Mouse (Mus musculus) heart, embryonic 15.5 days (tissue): ENCODE measurements around the gene Csk. TPM values are rescaled to one million over a fixed set of nuclear protein-coding genes. Genes with fewer than 3 reads are reported as not detected.
A peak's percentile ranks its signal among the peaks of the same experiment; 100 is the strongest.

ENCODE experiments used
- ATAC-seq: fragments of 200-750 bp; cut with Nextera tagmentation; replicated peaks from 2 replicates; pipeline ENCODE4 v1.8.0; 2017; ENCODE audit warnings: low read depth, moderate TSS enrichment; ENCODE audit not compliant: insufficient number of reproducible peaks, insufficient read depth, low FRiP score
- H3K27ac ChIP-seq: fragments of 300-500 bp; sonication (generic); 2 replicates; pipeline ENCODE4 v1.5.1; 2015; ENCODE audit warnings: mild to moderate bottlenecking, inconsistent platforms
- H3K27me3 ChIP-seq: fragments of 300-500 bp; sonication (generic); 2 replicates; pipeline ENCODE4 v1.6.1; 2015; ENCODE audit warnings: inconsistent platforms
- H3K36me3 ChIP-seq: fragments of 300-500 bp; sonication (generic); 2 replicates; pipeline ENCODE4 v1.6.1; 2015; ENCODE audit warnings: mild to moderate bottlenecking, inconsistent platforms
- H3K4me1 ChIP-seq: fragments of 300-500 bp; sonication (generic); replicated peaks from 2 replicates; pipeline ENCODE4 v1.6.1; 2015; ENCODE audit warnings: inconsistent platforms
- H3K4me2 ChIP-seq: fragments of 300-500 bp; sonication (generic); 2 replicates; pipeline ENCODE4 v1.6.1; 2015; ENCODE audit warnings: inconsistent platforms, mild to moderate bottlenecking, moderate library complexity
- H3K4me3 ChIP-seq: fragments of 300-500 bp; sonication (generic); 2 replicates; pipeline ENCODE4 v1.5.1; 2015; ENCODE audit warnings: mild to moderate bottlenecking, inconsistent platforms
- H3K9ac ChIP-seq: fragments of 300-500 bp; sonication (generic); 2 replicates; pipeline ENCODE4 v1.6.1; 2015; ENCODE audit warnings: mild to moderate bottlenecking, inconsistent platforms
- H3K9me3 ChIP-seq: fragments of 300-500 bp; sonication (generic); replicated peaks from 2 replicates; pipeline ENCODE4 v1.6.1; 2016; ENCODE audit warnings: inconsistent platforms
- WGBS: fragments of 180-500 bp; shearing (Covaris S2); methylation state at CpG from one replicate; pipeline ENCODE4 v1.1.7; 2015; ENCODE audit warnings: mixed read lengths; 5-methylcytosine and 5-hydroxymethylcytosine counted together
- polyA plus RNA-seq: library from polyadenylated mRNA; unstranded; fragments of >200 nt; fragmentation: Nextera tagmentation; extraction: Ambion mirVana; gene quantifications from 2 replicates; pipeline ENCODE4 v1.2.1, GENCODE M21; 2015

Gene Csk
- polyA plus RNA-seq, 1 experiment from 2014 or later, result 14.6 TPM

DNA sequence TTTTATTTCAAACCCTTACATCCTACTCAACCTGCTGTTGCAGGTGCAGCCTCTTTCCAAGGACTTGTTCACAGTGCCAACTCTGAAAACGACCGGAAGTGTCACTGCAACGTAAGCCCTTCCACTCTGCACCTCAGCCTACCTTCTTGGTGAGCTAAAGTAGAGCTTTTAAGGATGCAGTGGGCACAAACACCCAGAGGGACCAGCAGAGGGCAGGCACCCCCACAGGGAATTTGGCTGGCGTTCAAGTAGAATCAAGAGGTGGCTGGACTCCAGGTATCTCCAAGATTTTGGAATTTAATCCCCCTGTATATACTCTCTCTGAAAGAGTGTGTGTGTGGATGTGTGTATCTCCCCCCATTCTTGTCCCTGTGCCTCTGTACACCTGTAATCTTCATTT lies 4.4 kb upstream of the Csk start:
- Histone ChIP-seq H3K27ac (no peak overlapping the region), H3K9me3 (no peaks in the 10 kb centered on the region), H3K27me3 (peaks cover 7% of the 10 kb centered on the region; the same call in 1 of the 2 replicates), H3K4me2 (no peak overlapping the region), H3K9ac (no peak overlapping the region), H3K4me1 (peaks cover 7% of the 10 kb centered on the region), H3K36me3 (no peaks in the 10 kb centered on the region), H3K4me3 (no peak overlapping the region)
- 58% methylated on average over 4 of the region's 4 CpGs for WGBS
- ATAC-seq, result no peak

DNA sequence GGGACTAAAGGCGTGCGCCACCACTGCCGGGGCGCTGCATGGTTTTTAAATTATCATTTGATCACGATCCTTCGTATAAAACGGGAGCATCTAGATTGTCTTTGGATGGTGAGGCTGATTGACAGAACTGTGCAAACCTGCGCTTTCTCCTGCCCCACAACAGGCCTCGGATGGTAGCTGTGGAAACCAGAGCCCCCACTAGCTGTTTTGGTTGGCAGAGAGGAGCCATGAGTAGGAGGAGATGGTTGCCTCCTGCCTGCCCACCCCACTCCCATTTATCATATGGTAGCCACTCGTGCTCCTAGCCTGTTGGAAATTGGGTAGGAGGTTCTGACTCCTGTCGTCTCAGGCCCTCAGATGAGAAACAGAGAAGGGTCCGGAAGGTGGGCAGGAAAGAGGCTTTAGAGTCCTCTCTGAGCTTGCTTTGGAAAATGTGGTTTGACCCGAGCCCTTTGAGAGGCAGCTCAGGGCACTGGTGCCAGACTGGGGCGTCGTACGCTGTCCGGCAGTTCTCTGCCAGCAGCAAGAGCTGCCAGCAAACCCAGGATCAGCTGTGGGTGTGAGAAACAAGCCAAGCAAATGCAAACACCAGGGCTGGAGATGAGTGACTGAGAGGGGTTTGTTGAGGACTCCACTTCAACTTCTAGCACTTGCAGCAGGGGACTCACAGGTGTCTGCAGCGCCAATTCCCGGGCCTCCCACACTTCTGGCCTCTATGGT lies 3.4 kb upstream of the Csk start:
- H3K9me3 ChIP-seq, result no peaks in the 10 kb centered on the region
- H3K4me3 ChIP-seq, result no peak overlapping the region
- no peaks in the 10 kb centered on the region for H3K36me3 ChIP-seq
- peaks cover 7% of the 10 kb centered on the region for H3K4me1 ChIP-seq
- no peak overlapping the region for H3K4me2 ChIP-seq
- peaks cover 7% of the 10 kb centered on the region; the same call in 1 of the 2 replicates for H3K27me3 ChIP-seq
- no peak overlapping the region for H3K27ac ChIP-seq
- 77% methylated on average over 19 of the region's 19 CpGs for WGBS
- ATAC-seq, result no peak
- H3K9ac ChIP-seq, result no peak overlapping the region

DNA sequence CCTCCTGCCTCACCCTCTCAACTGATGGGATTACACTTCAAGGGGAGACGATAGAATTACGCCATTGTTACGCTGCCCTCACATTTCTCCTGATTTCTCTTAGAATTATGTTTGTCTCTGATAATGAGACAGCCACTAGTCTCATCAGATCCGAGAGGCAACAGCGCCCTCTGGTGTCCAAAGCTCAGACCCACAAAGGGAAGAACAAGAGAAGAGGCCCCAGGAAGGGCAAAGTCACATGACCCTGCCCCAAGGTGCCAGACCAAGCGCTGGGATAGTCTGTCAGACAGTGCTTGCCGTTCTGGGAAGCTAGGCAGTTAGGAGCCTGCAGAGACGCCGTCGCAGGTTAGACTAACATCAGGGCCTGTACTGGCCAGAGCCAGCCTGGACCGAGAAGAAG lies 2.3 kb upstream of the Csk start:
- H3K9ac ChIP-seq, result peak overlapping the region; percentile 30; the same call in 1 of the 2 replicates
- H3K4me1 ChIP-seq, result peaks cover 11% of the 10 kb centered on the region
- no peaks in the 10 kb centered on the region for H3K9me3 ChIP-seq
- no peaks in the 10 kb centered on the region for H3K36me3 ChIP-seq
- 3% methylated on average over 11 of the region's 11 CpGs for WGBS
- peak overlapping the region; percentile 20; the same call in 1 of the 2 replicates for H3K4me3 ChIP-seq
- H3K27me3 ChIP-seq, result peaks cover 7% of the 10 kb centered on the region; the same call in 1 of the 2 replicates
- ATAC-seq, result peak; percentile 74; the same call in 1 of the 2 replicates
- no peak overlapping the region for H3K27ac ChIP-seq
- peak overlapping the region; percentile 59 for H3K4me2 ChIP-seq

DNA sequence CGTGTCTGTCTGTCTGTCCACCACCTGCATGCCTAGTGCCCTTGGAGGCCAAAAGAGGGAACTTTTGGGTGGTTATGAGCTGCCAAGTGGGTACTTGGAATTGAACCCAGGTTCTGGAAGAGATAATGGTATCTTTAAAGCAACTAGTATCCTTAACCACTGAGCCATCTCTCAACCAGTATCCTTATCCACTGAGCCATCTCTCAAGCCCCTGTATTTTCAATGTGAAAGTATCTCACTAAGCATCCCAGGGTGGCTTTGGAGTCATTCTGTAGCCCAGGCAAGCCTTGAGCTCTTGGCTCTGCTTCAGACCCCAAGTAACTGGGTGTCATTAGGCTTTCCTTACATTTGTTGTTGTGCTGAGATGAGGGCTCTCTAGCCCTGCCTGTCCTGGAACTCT lies 1.5 kb upstream of the Csk start:
- no peaks in the 10 kb centered on the region for H3K36me3 ChIP-seq
- no peak for ATAC-seq
- H3K4me2 ChIP-seq, result no peak overlapping the region
- H3K9ac ChIP-seq, result no peak overlapping the region
- H3K4me3 ChIP-seq, result no peak overlapping the region
- peaks cover 7% of the 10 kb centered on the region; the same call in 1 of the 2 replicates for H3K27me3 ChIP-seq
- WGBS, result 95% methylated on average over 1 of the region's 1 CpGs
- no peak overlapping the region for H3K27ac ChIP-seq
- no peaks in the 10 kb centered on the region for H3K9me3 ChIP-seq
- H3K4me1 ChIP-seq, result peaks cover 12% of the 10 kb centered on the region

DNA sequence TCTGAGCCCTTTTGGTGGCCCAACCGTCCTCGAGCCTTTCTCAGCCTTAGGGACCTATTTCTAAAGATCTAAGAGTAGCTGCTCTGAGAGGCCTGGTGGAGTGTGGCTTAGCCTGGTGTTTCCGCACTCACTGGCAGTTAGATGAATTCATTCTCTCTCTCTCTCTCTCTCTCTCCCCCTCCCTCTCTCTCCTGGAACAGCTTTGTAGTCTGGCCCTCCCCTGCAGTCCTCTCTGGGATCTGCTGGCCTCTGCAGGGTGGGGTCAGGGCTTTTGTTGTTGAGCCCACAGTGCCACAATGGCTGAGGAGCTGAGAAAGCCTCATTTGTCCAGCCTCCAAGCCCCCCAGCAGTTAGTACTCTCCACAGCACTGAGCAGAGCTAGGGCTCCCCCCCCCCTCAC lies 576 bp downstream of the Csk start:
- no peaks in the 10 kb centered on the region for H3K9me3 ChIP-seq
- no peak for ATAC-seq
- H3K27ac ChIP-seq, result no peak overlapping the region
- WGBS, result 65% methylated on average over 3 of the region's 3 CpGs
- H3K4me3 ChIP-seq, result no peak overlapping the region
- H3K4me2 ChIP-seq, result no peak overlapping the region
- H3K4me1 ChIP-seq, result peaks cover 12% of the 10 kb centered on the region
- H3K36me3 ChIP-seq, result no peaks in the 10 kb centered on the region
- peaks cover 7% of the 10 kb centered on the region; the same call in 1 of the 2 replicates for H3K27me3 ChIP-seq
- H3K9ac ChIP-seq, result no peak overlapping the region

DNA sequence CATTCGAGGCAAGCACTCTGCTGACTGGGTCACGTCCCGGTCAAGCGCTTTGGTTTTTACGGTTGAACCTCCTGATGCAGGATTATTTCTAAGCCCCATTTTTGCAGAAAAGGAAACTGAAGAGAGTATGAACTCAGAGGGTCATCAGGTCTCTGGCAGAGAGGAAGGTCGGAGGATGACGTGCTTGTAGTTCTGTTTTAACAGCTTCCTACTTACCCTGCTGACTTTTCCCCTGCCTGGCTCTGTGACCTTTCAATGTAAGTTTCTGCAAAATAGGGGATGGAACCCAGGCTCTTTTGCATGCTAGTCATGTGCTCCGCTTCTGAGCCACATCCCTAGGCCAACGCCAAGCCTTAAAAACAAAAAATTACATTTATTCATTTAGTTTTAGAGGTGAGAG lies 1.1 kb downstream of the Csk start:
- no peak overlapping the region for H3K4me3 ChIP-seq
- peaks cover 12% of the 10 kb centered on the region for H3K4me1 ChIP-seq
- no peaks in the 10 kb centered on the region for H3K9me3 ChIP-seq
- ATAC-seq, result no peak
- H3K27me3 ChIP-seq, result peaks cover 7% of the 10 kb centered on the region; the same call in 1 of the 2 replicates
- no peak overlapping the region for H3K27ac ChIP-seq
- H3K36me3 ChIP-seq, result no peaks in the 10 kb centered on the region
- no peak overlapping the region for H3K9ac ChIP-seq
- 75% methylated on average over 9 of the region's 9 CpGs for WGBS
- no peak overlapping the region for H3K4me2 ChIP-seq

DNA sequence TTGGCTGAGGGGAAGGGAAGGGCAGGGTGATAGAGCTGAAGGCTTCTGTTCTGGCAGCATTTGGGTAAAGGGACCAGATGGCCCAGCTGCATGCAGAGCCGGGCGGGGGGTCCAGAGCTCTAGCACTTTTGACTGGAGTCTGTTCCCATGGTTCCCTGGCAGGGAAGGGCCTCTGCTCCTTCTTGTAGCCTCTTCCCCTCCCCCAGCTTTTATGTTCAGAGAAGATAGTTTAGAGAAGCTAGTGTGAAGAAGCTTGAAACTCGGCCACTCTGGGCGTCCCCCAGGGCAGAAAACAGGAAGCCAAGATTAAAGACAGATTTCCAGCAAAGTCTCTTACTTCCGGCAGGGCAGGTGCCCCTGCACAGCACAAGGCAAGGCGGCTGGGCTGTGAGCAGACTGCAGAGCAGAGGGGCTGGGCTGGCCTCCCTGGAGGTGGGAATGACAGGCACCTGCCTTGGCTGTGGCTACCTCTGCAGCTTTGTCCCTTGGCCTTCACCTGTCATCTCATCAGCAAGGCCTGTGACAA lies 2.6 kb downstream of the Csk start:
- Histone ChIP-seq H3K9ac (no peak overlapping the region), H3K27ac (peak overlapping the region; percentile 27; the same call in 1 of the 2 replicates)
- ATAC-seq, result no peak

DNA sequence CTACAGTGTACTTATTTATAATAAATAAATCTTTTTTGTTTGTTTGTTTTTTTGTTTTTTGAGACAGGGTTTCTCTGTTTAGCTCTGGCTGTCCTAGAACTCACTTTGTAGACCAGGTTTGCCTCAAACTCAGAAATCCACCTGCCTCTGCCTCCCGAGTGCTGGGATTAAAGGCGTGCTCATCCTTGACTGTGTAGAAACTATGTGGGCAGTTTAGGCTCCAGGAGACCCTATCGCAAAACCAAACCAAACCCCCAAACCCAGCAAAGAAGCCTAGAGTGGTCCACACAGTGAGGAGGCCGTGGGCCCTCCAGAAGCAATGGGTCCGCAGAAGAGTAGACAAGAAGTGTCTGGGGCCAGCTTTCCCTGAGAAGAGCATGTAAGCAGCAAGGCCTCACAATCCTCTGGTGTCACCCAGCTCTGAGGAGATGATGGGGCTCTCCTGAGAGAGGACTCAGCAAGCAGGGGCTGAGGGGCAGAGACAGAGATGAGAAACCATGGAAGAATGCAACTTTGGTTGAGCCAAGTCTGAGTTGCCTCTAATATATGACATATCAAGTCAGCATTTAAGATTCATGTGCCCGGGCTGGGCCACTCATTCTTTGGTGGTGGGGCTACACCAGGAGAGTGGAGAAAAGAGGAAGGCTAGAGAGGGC lies 3.2 kb downstream of the Csk start:
- WGBS, result 80% methylated on average over 6 of the region's 6 CpGs
- no peak overlapping the region for H3K9ac ChIP-seq
- peaks cover 7% of the 10 kb centered on the region; the same call in 1 of the 2 replicates for H3K27me3 ChIP-seq
- no peak overlapping the region for H3K4me2 ChIP-seq
- H3K27ac ChIP-seq, result peak overlapping the region; percentile 27; the same call in 1 of the 2 replicates
- H3K36me3 ChIP-seq, result no peaks in the 10 kb centered on the region
- ATAC-seq, result no peak
- H3K4me1 ChIP-seq, result peaks cover 11% of the 10 kb centered on the region; the same call in 1 of the 2 replicates
- H3K9me3 ChIP-seq, result no peaks in the 10 kb centered on the region
- no peak overlapping the region for H3K4me3 ChIP-seq

More for the DNA sequence above, 2.6 kb downstream of the Csk start:
- H3K27me3 ChIP-seq, result peaks cover 7% of the 10 kb centered on the region; the same call in 1 of the 2 replicates
- no peak overlapping the region for H3K4me3 ChIP-seq
- WGBS, result 32% methylated on average over 6 of the region's 6 CpGs
- no peak overlapping the region; the same call in 1 of the 2 replicates for H3K4me2 ChIP-seq
- no peaks in the 10 kb centered on the region for H3K9me3 ChIP-seq
- no peaks in the 10 kb centered on the region for H3K36me3 ChIP-seq
- peaks cover 10% of the 10 kb centered on the region for H3K4me1 ChIP-seq

DNA sequence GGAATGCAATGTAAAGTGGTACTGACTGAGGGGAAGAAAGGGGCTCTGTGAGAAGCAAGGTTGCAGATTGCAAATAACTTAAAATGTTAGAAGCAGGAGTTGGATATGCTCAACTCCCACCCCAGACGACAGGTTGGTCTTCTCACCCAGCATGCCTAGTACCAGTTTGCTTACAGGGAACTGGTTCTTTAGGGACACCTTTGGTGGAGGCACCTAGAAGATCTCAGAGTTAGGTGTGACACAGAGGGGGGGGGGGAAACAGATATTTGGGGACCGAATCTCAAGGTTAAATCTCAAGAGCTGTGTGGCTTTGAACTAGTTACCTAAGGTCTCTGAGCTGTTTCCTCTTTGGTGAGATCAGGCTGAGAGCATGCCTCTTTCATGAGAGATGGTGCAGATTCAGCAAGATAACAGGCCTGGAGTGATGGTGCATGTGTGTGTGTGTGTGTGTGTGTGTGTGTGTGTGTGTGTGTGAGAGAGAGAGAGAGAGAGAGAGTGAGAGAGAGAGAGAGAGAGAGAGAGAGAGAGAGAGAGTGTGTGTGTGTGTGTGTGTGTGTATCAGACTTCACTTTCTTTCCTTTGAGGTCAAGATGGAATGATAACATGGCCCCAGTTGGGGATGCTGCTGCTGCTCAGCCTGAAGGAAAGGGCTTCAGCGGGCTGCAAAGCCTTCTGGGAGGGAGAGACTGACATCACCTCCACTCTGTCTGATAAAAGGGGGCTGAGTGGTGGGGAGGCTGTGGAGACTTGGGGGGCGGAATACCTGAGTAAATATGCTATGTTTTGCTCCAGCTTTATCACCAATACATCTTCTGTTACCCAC lies 5.9 kb downstream of the Csk start:
- no peak for ATAC-seq
- Histone ChIP-seq H3K4me3 (no peak overlapping the region), H3K4me1 (peaks cover 30% of the 10 kb centered on the region), H3K36me3 (no peaks in the 10 kb centered on the region), H3K9ac (no peak overlapping the region), H3K4me2 (no peak overlapping the region), H3K27ac (peak overlapping the region; percentile 24; the same call in 1 of the 2 replicates), H3K9me3 (no peaks in the 10 kb centered on the region), H3K27me3 (no peaks in the 10 kb centered on the region)
- 58% methylated on average over 4 of the region's 4 CpGs for whole genome bisulfite sequencing

DNA sequence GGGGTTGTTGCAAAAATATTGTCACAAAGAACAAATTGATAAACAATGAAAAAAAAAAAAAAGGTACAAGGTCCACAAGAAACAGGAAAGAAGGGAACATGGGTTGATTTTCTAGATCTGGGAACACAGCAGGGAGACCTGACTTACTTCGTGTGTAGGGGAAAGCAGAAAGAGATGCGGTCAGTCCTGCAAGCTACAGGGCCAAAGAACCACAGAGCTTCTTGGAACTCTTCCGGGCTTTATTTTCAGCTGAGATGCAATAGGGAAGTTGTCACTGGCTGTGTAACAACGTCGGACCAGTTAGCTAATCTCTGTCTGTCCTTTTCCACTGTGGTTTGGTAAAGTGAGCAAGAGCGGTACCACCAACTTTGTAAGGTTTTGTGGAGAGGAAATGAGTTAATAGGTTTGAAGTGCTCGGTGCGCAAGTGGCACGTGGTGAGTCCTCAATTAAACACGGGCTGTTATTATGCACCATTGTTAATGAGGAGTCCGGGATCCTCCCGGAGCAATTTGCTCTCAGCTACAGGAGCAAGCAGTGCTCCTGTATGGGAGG lies 6.8 kb downstream of the Csk start:
- WGBS, result 71% methylated on average over 12 of the region's 12 CpGs
- H3K27me3 ChIP-seq, result no peaks in the 10 kb centered on the region

More for the DNA sequence above, 6.8 kb downstream of the Csk start:
- Histone ChIP-seq H3K4me1 (peaks cover 36% of the 10 kb centered on the region), H3K9ac (no peak overlapping the region), H3K27ac (peak overlapping the region; percentile 24; the same call in 1 of the 2 replicates), H3K9me3 (no peaks in the 10 kb centered on the region), H3K4me2 (no peak overlapping the region), H3K4me3 (no peak overlapping the region), H3K36me3 (no peaks in the 10 kb centered on the region)
- no peak for ATAC-seq
